Mouse (Mus musculus) neural tube, embryonic 13.5 days (tissue): Measurements from ENCODE around the gene Gm10073. TPM values are rescaled to one million over a fixed set of nuclear protein-coding genes. Genes with fewer than 3 reads are reported as not detected.

Source experiments
- ATAC-seq: fragments of 200-750 bp; cut with Nextera tagmentation; 2 replicates; pipeline ENCODE4 v1.8.0; 2017; ENCODE audit warnings: low read depth, mild to moderate bottlenecking, moderate TSS enrichment, moderate library complexity
- H3K27ac ChIP-seq: fragments of 300-500 bp; sonication (generic); replicated peaks from 2 replicates; pipeline ENCODE4 v1.5.1; 2015; ENCODE audit warnings: moderate library complexity, mild to moderate bottlenecking, inconsistent platforms
- H3K27me3 ChIP-seq: fragments of 300-500 bp; sonication (generic); 2 replicates; pipeline ENCODE4 v1.6.1; 2015; ENCODE audit warnings: mild to moderate bottlenecking, inconsistent platforms
- H3K36me3 ChIP-seq: fragments of 300-500 bp; sonication (generic); 2 replicates; pipeline ENCODE4 v1.6.1; 2015; ENCODE audit warnings: mild to moderate bottlenecking, inconsistent platforms
- H3K4me1 ChIP-seq: fragments of 300-500 bp; sonication (generic); replicated peaks from 2 replicates; pipeline ENCODE4 v1.6.1; 2015; ENCODE audit warnings: inconsistent platforms
- H3K4me2 ChIP-seq: fragments of 300-500 bp; sonication (generic); 2 replicates; pipeline ENCODE4 v1.6.1; 2015; ENCODE audit warnings: inconsistent platforms, mild to moderate bottlenecking, moderate library complexity
- H3K4me3 ChIP-seq: fragments of 300-500 bp; sonication (generic); 2 replicates; pipeline ENCODE4 v1.5.1; 2015; ENCODE audit warnings: mild to moderate bottlenecking, inconsistent platforms
- H3K9ac ChIP-seq: fragments of 300-500 bp; sonication (generic); 2 replicates; pipeline ENCODE4 v1.6.1; 2015; ENCODE audit warnings: moderate library complexity, mild to moderate bottlenecking, inconsistent platforms
- H3K9me3 ChIP-seq: fragments of 300-500 bp; sonication (generic); 2 replicates; pipeline ENCODE4 v1.6.1; 2016; ENCODE audit warnings: inconsistent platforms
- WGBS: fragments of 180-500 bp; shearing (Covaris S2); methylation state at CpG from one replicate; pipeline ENCODE4 v1.1.7; 2015; 5-methylcytosine and 5-hydroxymethylcytosine counted together
- polyA plus RNA-seq: library from polyadenylated mRNA; unstranded; fragments of >200 nt; fragmentation: Nextera tagmentation; extraction: Ambion mirVana; gene quantifications from 2 replicates; pipeline ENCODE4 v1.2.1, GENCODE M21; 2015

Gene Gm10073
- polyA plus RNA-seq, 1 experiment from 2014 or later, result 9.1 TPM

- Histone ChIP-seq H3K9ac (no peak overlapping the region), H3K4me2 (no peak overlapping the region), H3K27ac (peak overlapping the region; percentile 54), H3K4me3 (no peak overlapping the region), H3K36me3 (no peaks in the 10 kb centered on the region), H3K9me3 (no peaks in the 10 kb centered on the region), H3K27me3 (no peaks in the 10 kb centered on the region), H3K4me1 (peaks cover 15% of the 10 kb centered on the region)
- WGBS, result 12% methylated on average over 5 of the region's 5 CpGs
- ATAC-seq, result peak; percentile 62; the same call in 1 of the 2 replicates
Measured at GRCm38 (mm10) chr8:106539193-106539592, 34.1 kb downstream of the Gm10073 start.

- ATAC-seq, result no peak
- H3K9ac ChIP-seq, result no peak overlapping the region
- no peak overlapping the region for H3K4me2 ChIP-seq
- WGBS, result 74% methylated on average over 4 of the region's 4 CpGs
- H3K4me3 ChIP-seq, result no peak overlapping the region
- H3K27me3 ChIP-seq, result no peaks in the 10 kb centered on the region
- 0 out of 2 replicates have a peak, but pooled peaks cover 2% of the 10 kb centered on the region for H3K36me3 ChIP-seq
- H3K9me3 ChIP-seq, result no peaks in the 10 kb centered on the region
- H3K27ac ChIP-seq, result no peak overlapping the region
- peaks cover 15% of the 10 kb centered on the region for H3K4me1 ChIP-seq
Measured at GRCm38 (mm10) chr8:106535448-106535847, 37.8 kb downstream of the Gm10073 start.

GRCm38 (mm10) chr8:106534449-106534848 lies 38.8 kb downstream of the Gm10073 start:
- H3K9me3 ChIP-seq, result no peaks in the 10 kb centered on the region
- H3K4me1 ChIP-seq, result peaks cover 11% of the 10 kb centered on the region
- no peak overlapping the region for H3K4me2 ChIP-seq
- no peak overlapping the region for H3K9ac ChIP-seq
- WGBS, result 43% methylated on average over 6 of the region's 6 CpGs
- H3K27me3 ChIP-seq, result no peaks in the 10 kb centered on the region
- no peak overlapping the region for H3K4me3 ChIP-seq
- no peak overlapping the region for H3K27ac ChIP-seq
- 0 out of 2 replicates have a peak, but pooled peaks cover 4% of the 10 kb centered on the region for H3K36me3 ChIP-seq
- no peak for ATAC-seq

GRCm38 (mm10) chr8:106533709-106534108 lies 39.6 kb downstream of the Gm10073 start:
- H3K27ac ChIP-seq, result no peak overlapping the region
- H3K4me3 ChIP-seq, result no peak overlapping the region
- H3K4me1 ChIP-seq, result peaks cover 4% of the 10 kb centered on the region; the same call in 1 of the 2 replicates
- no peaks in the 10 kb centered on the region for H3K27me3 ChIP-seq
- ATAC-seq, result no peak
- no peak overlapping the region for H3K4me2 ChIP-seq
- H3K9ac ChIP-seq, result no peak overlapping the region
- 0 out of 2 replicates have a peak, but pooled peaks cover 4% of the 10 kb centered on the region for H3K36me3 ChIP-seq
- WGBS, result 81% methylated on average over 7 of the region's 7 CpGs
- H3K9me3 ChIP-seq, result no peaks in the 10 kb centered on the region

- H3K4me2 ChIP-seq, result no peak overlapping the region
- H3K4me3 ChIP-seq, result no peak overlapping the region
- WGBS, result 72% methylated on average over 4 of the region's 4 CpGs
- no peaks in the 10 kb centered on the region for H3K9me3 ChIP-seq
- no peaks in the 10 kb centered on the region for H3K27me3 ChIP-seq
- H3K9ac ChIP-seq, result no peak overlapping the region
- no peaks in the 10 kb centered on the region for H3K4me1 ChIP-seq
- H3K36me3 ChIP-seq, result 0 out of 2 replicates have a peak, but pooled peaks cover 4% of the 10 kb centered on the region
- no peak overlapping the region for H3K27ac ChIP-seq
- no peak for ATAC-seq
Measured at GRCm38 (mm10) chr8:106530566-106530965, 42.7 kb downstream of the Gm10073 start.

- Histone ChIP-seq H3K27ac (no peak overlapping the region), H3K9ac (no peak overlapping the region), H3K4me1 (no peaks in the 10 kb centered on the region), H3K27me3 (no peaks in the 10 kb centered on the region), H3K4me3 (no peak overlapping the region), H3K9me3 (no peaks in the 10 kb centered on the region), H3K36me3 (0 out of 2 replicates have a peak, but pooled peaks cover 4% of the 10 kb centered on the region), H3K4me2 (no peak overlapping the region)
- ATAC-seq, result no peak
- 94% methylated on average over 10 of the region's 10 CpGs for WGBS
Measured at GRCm38 (mm10) chr8:106529885-106530482, 43.3 kb downstream of the Gm10073 start.

- Histone ChIP-seq H3K27me3 (no peaks in the 10 kb centered on the region), H3K36me3 (0 out of 2 replicates have a peak, but pooled peaks cover 4% of the 10 kb centered on the region), H3K4me2 (no peak overlapping the region), H3K27ac (no peak overlapping the region), H3K4me1 (no peaks in the 10 kb centered on the region), H3K9ac (no peak overlapping the region), H3K4me3 (no peak overlapping the region), H3K9me3 (no peaks in the 10 kb centered on the region)
- ATAC-seq, result no peak
- 86% methylated on average over 9 of the region's 9 CpGs for WGBS
Measured at GRCm38 (mm10) chr8:106528596-106529249, 44.5 kb downstream of the Gm10073 start.

GRCm38 (mm10) chr8:106527241-106528036 lies 45.8 kb downstream of the Gm10073 start:
- no peak for ATAC-seq
- Histone ChIP-seq H3K9me3 (no peaks in the 10 kb centered on the region), H3K27ac (no peak overlapping the region), H3K4me2 (no peak overlapping the region), H3K4me3 (no peak overlapping the region), H3K27me3 (no peaks in the 10 kb centered on the region), H3K4me1 (no peaks in the 10 kb centered on the region), H3K36me3 (0 out of 2 replicates have a peak, but pooled peaks cover 4% of the 10 kb centered on the region), H3K9ac (no peak overlapping the region)
- WGBS, result 89% methylated on average over 9 of the region's 9 CpGs

- no peak overlapping the region for H3K4me2 ChIP-seq
- 0 out of 2 replicates have a peak, but pooled peaks cover 4% of the 10 kb centered on the region for H3K4me1 ChIP-seq
- H3K27ac ChIP-seq, result no peak overlapping the region
- H3K36me3 ChIP-seq, result 0 out of 2 replicates have a peak, but pooled peaks cover 4% of the 10 kb centered on the region
- ATAC-seq, result no peak
- H3K4me3 ChIP-seq, result no peak overlapping the region
- no peaks in the 10 kb centered on the region for H3K9me3 ChIP-seq
- H3K27me3 ChIP-seq, result no peaks in the 10 kb centered on the region
- no peak overlapping the region for H3K9ac ChIP-seq
- 67% methylated on average over 6 of the region's 6 CpGs for WGBS
Measured at GRCm38 (mm10) chr8:106526725-106527124, 46.5 kb downstream of the Gm10073 start.

Other genes starting within 250 kb of the Gm10073 start
- 39.4 and 40.2 TPM in 2 replicates for gene Smpd3, start 235.5 kb downstream of the Gm10073 start, polyA plus RNA-seq
- 36.7 and 37.3 TPM in 2 replicates for gene Zfp90, start 158.1 kb downstream of the Gm10073 start, polyA plus RNA-seq
- gene 6030452D12Rik, start 72.9 kb downstream of the Gm10073 start, polyA plus RNA-seq, result not detected in 2 replicates
- gene Cdh3, start 62.6 kb downstream of the Gm10073 start, polyA plus RNA-seq, result 3.5 and 5.8 TPM in 2 replicates
- gene Cdh1, start 29.9 kb upstream of the Gm10073 start, polyA plus RNA-seq, result 4.0 and 4.1 TPM in 2 replicates
- 5.8 and 6.0 TPM in 2 replicates for gene Tango6, start 109.6 kb upstream of the Gm10073 start, polyA plus RNA-seq